Mouse (Mus musculus) heart, adult 18-20 months (tissue): ENCODE results near the gene 4930519G04Rik. TPM values are rescaled to one million over a fixed set of nuclear protein-coding genes. Genes with fewer than 3 reads are reported as not detected.
"Not testable (repeated sequence)": the region's sequence is repeated elsewhere in the genome, so short reads cannot be mapped to it uniquely, and the experiment has no call there.

Experiments
- DNase-seq, 2 experiments: peaks; one replicate each; pipeline ENCODE4 v3.0.0; 2021 to 2022; ENCODE audit warnings: mixed read lengths in 1 of 2
- microRNA-seq, 2 experiments: library from miRNA; unstranded; fragments of <30 nt; microRNA quantifications; one replicate each; pipeline ENCODE4 v1.2.0; 2022
- total RNA-seq, 2 experiments: library from RNA; stranded (reverse); gene quantifications; 2 replicates each; pipeline ENCODE4 v1.2.3; 2021

The 4930519G04Rik gene
- total RNA-seq, 2 experiments from 2014 or later: not detected

DNA sequence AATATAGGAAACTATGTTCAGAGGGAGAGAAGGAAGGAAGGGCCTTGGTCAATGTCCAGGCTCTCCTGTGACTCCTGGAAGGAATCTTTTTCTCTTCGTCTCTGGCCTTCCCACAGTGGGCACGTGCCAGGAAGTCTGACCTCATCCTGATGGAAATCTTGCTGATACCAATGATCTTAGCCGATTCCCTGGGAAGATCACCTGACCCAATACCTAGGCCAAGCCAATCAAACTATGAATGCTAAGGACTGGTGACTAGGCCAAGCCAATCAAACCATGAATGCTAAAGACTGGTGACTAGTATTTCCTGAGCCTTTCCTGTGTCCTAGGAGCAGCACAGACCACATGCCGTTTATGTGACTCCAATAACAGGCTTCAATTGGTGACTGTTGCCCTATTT lies 60.2 kb downstream of the 4930519G04Rik start:
- no peak for DNase-seq

DNA sequence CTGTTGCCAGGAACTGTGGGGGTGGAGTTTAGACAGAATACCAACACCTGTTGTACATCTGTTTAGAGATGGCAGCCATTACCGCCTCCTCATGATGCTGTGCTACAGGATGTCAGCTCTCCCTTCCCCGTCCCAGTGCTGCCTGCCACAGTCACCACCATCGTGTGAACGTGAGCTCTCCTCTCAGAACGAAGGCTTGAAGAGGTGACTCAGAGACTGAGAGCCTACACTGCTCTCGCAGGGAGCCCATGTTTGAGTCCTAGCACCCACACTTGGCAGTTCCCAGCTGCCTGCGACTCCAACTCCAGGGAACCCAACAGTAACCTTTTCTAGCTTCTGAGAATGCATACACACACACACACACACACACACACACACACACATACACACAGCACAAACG lies 61.4 kb downstream of the 4930519G04Rik start:
- no peak for DNase-seq

DNA sequence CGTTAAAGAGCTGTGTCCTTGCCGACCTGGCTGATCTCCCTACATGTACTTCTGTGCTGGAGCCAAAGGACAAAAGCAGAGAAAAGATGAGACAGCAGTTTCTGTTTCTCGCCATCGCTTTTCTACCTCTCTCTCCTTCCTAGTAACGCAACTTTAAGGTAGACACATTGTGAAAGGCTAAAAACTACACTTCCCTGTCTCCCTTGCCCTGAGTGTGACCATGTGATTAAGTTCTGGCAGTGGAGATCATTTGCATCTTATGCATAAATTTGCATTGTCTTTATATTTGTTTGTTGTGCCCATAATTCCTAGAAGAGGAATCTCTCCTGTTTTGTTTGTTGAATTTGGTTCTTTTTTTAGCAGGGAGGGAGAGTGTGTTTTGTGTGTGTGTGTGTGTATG lies 62.4 kb downstream of the 4930519G04Rik start:
- peak in 1 of 2 experiments; percentile 39 for DNase-seq

DNA sequence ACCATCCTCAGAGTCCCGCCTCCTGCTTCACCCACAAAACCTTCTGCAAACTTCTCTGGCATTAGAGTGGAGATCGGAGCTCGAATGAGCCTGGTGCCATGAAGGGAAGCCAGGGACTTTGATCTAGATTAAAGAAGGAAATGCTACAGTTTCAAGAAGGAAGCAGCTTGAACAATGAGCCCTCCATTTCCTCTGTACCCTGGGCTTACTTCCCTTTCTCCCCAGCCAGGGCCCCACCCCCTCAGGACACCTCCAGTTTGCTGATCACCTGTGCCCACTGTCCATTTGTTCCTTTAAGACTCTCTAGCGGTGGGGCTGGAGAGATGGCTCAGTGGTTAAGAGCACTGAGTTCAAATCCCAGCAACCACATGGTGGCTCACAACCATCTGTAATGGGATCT lies 63.3 kb downstream of the 4930519G04Rik start:
- DNase-seq: peak in 1 of 2 experiments; percentile 41

DNA sequence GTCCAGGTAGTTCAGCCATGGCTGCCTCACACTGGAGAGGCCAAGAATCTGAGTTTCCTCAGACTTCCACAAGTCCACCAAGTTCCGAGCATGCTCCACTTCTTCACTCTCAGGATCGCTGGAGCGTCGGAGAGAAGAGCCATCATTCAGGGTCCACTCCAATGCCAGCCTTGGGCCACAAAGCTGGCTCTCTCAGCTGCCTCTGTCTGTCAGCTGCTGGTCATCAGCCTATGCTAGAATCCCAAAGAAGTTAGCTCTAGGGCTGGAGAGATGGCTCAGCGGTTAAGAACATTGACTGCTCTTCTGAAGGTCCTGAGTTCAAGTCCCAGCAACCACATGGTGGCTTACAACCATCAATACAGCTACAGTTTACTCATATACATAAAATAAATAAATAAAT lies 63.9 kb downstream of the 4930519G04Rik start:
- DNase-seq: not testable (repeated sequence)

DNA sequence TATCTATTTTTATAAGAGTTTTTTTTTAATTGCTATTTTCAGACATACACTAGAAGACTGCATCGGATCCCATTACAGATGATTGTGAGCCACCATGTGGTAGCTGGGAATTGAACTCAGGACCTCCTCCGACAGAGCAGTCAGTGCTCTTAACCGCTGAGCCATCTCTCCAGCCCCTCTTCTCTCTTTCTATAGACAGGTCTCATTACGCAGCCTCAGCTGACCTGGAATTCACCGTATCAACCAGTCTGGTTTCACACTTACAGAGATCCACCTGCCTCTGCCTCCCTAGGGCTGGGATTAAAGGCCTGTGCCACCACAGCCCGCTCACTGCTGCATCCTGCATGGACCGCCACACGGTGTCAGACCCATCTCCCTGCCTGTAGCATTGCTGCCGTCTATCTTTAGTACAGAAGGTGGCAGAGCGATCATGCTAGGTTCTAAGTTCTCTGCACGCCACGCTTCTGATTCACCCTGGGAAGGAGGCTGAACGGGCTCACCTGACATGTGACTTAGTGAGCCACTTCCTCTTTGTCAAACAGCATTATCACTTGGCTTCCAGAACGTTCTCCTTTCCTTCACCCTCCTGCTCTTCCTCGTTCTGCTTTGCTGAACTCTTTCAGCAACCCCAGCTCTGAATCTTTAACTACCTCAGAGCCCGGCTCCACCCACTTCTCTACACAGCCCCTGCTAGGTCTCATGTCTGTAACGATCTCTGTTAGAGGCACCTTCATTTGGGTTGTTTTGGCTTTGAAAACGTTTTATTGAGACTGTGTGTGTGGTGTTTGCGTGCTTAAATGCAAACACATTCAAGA lies 68.3 kb downstream of the 4930519G04Rik start:
- DNase-seq: peak in 1 of 2 experiments; percentile 46

DNA sequence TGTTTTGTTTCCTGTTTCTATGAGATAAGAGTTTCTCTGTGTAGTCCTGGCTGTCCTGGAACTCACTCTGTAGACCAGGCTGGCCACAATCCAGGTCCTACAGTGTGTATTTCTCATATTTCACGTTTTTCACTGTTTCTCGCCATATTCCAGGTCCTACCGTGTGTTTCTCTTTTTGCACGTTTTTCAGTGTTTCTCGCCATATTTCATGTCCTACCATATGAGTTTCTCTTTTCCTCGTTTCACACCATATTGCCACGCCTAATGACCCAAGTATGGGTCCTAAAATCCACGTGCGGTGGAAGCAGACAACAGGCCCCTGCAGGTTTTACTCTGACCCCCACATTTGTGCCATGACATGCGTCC lies 68.9 kb downstream of the 4930519G04Rik start:
- no peak for DNase-seq

DNA sequence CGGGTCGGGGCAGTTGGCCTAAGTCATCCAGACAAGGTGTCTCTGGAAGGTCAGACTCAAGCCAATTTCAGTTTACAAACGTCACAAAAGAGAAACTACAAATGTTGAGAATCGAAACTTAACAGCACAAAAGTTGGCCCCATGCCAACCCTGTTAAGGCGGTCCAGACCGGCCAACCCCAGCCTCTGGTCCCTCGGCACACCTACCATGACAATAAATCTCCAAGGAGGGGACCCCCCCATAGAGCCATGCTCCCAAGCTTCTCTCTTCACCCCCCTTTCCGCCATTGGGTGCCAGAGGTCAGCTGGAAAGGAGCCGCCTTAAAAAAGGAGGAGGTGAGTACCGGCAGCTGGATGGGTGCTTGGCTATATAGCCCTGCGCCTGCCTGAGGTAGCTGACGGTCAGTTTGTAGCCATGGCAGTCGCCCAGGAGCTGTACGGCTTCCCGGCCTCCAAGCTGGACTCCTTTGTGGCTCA lies 69.6 kb downstream of the 4930519G04Rik start, which contains the start of gene Oasl1:
TSS of gene Oasl1 (plus strand) at position 243 of the 476 bp plus-strand sequence.
- peak; percentile 59 to 76 for DNase-seq

DNA sequence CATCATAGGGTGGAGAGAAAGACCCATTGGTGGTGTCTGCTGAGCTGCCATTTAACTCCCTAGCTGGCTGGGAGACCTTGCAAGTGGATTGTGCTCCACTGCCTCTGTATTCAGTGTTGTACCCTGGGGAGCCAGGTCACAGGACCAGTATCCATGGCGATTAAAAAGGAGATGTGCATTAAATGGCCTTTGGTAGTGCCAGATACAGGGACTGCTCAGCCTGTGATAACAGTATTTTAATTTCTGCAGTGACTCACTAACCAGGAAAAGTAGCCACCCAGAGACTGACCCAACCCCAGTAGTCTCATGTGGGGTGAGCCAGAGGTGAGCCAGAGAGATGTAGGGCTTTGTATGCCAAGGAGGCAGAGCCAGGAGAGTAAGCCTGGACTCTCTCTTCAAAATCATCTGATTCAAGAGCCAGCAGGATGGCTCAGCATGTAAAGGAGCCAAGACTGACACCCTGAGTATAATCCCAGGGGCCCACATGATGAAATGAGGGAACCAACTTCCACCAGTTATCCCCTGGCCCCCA lies 72.8 kb downstream of the 4930519G04Rik start:
- DNase-seq: peak in 1 of 2 experiments; percentile 26

DNA sequence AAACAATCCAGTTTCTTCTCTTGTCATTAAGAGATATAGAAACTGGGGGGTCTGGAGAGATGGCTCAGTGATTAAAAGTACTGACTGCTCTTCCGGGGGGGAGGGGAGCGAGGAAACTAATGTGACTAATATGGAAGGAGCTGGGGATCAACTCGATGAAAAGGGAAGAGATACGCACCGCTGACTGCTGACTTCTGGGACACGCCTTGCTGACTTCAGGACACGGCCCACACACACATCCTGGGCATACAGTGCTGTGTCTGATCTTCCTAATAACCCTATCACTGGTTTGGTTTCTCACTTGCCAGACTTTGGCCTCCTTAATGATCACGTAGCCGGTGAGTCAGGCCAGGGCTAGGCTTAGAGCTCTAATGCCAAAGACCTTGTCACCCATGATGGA lies 73.3 kb downstream of the 4930519G04Rik start:
- DNase-seq: peak in 1 of 2 experiments; percentile 22

DNA sequence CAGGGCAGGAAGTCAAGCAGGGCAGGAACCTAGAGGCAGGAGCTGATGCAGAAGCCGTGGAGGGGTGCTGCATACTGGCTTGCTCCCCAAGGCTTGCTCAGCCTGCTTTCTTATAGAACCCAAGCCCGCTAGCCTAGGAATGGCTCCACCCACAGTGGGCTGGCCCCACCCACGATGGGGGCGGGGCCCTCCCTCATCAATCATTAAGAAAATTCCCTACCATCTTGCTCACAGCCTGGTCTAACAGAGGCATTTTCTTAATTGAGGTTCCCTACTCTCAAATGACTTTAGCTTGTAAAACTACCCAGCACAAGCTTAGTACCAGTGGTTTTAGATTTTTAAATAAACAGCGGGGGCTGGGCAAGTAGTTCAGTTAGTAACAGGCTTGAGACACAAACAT lies 78.2 kb downstream of the 4930519G04Rik start:
- no peak for DNase-seq

DNA sequence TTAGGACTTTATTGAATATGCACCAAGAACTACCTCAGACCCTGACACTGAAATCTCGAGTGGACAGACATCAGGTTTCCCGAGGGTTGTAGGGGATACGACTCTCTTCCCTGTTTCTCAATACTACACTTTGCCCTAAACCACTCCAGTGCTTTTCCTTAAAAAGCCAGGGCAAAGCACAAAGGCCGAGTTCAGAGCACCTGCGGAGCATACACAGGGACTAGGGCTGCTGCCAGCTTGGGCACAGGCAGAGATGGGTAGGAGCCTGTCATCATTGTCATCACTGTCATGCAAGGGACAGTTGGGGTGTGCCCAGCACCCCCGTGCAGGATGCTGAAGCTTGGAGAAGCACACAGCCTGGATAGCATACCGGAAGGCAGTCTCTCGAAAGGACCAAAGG lies 79.7 kb downstream of the 4930519G04Rik start:
- no peak for DNase-seq

Small RNA genes within 50 kb of the gene (microRNA-seq; reads per million reads assigned to microRNA genes)
- 15.6 to 21.1 reads per million in 2 experiments for gene Mir6240

Other genes with a start within 250 kb of the 4930519G04Rik start
- 1 to 10 TPM; 5.0 to 6.4 TPM for gene Trpv4, start 195.2 kb upstream of the 4930519G04Rik start, total RNA-seq
- gene Gltp, start 162.7 kb upstream of the 4930519G04Rik start, total RNA-seq: 10 to 100 TPM; 16.9 to 20.0 TPM
- gene Tchp, start 145.9 kb upstream of the 4930519G04Rik start, total RNA-seq: 1 to 10 TPM; 4.1 to 4.6 TPM
- 10 to 100 TPM; 30.6 to 35.8 TPM for gene Ankrd13a, start 79.0 kb upstream of the 4930519G04Rik start, total RNA-seq
- 10 to 100 TPM; 20.7 to 26.7 TPM for gene Git2, start 78.1 kb upstream of the 4930519G04Rik start, total RNA-seq
- gene 1500011B03Rik, start 30.2 kb upstream of the 4930519G04Rik start, total RNA-seq: 1 to 10 TPM; 4.0 to 4.5 TPM
- gene Gm9936, start 5.0 kb downstream of the 4930519G04Rik start, total RNA-seq: not detected
- 1 to 10 TPM; 5.0 TPM for gene Oasl2, start 43.3 kb downstream of the 4930519G04Rik start, total RNA-seq
- gene Oasl1, start 69.6 kb downstream of the 4930519G04Rik start, total RNA-seq: under 1 TPM; 0.39 to 0.82 TPM
- 10 to 100 TPM; 25.3 to 28.0 TPM for gene 2210016L21Rik, start 88.5 kb downstream of the 4930519G04Rik start, total RNA-seq
- not detected for gene Hnf1a, start 117.4 kb downstream of the 4930519G04Rik start, total RNA-seq
- gene Sppl3, start 157.5 kb downstream of the 4930519G04Rik start, total RNA-seq: 10 to 100 TPM; 30.1 to 32.2 TPM
- not detected for gene Gm10401, start 244.6 kb downstream of the 4930519G04Rik start, total RNA-seq